Mouse (Mus musculus) 3T3-L1 (cell line): ENCODE results near the gene Gm6309.
"Not testable (repeated sequence)": the region's sequence is repeated elsewhere in the genome, so short reads cannot be mapped to it uniquely, and the experiment has no call there.

Experiments
- DNase-seq: peaks from one replicate; pipeline ENCODE4 v3.0.0-alpha.2; 2015; ENCODE audit warnings: low read depth, low spot score

Gm6309 gene

GRCm38 (mm10) chr5:146170621-146171020 lies at the start of gene Gm6309:
TSS of gene Gm6309 (minus strand) at chr5:146170721.
- not testable (repeated sequence) for DNase-seq

- no peak for DNase-seq
Observed at GRCm38 (mm10) chr5:146205537-146205936, 35.0 kb upstream of the Gm6309 start.

- DNase-seq, result peak; percentile 66
Observed at GRCm38 (mm10) chr5:146203921-146204320, 33.4 kb upstream of the Gm6309 start.

DNA sequence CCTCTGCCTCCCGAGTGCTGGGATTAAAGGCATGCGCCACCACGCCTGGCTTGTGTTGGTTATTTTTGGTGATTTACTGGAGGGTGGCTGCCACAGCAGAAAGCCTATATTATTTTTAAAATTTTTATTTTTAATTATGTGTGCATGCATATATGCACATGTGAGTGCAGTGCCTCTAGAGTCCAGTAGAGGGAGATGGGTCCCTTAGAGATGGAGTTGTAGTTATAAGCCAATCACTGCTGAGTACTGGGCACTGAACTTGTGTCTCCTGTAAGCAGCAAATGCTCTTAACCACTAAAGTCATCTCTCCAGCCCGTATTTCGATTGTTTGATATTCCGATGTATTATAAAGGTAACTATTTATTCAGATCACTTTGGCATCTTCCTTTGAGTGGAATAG lies 30.1 kb upstream of the Gm6309 start:
- peak; percentile 36 for DNase-seq

- DNase-seq, result no peak
Observed at GRCm38 (mm10) chr5:146199540-146199939, 29.0 kb upstream of the Gm6309 start.

- DNase-seq, result no peak
Observed at GRCm38 (mm10) chr5:146199073-146199472, 28.6 kb upstream of the Gm6309 start.

DNA sequence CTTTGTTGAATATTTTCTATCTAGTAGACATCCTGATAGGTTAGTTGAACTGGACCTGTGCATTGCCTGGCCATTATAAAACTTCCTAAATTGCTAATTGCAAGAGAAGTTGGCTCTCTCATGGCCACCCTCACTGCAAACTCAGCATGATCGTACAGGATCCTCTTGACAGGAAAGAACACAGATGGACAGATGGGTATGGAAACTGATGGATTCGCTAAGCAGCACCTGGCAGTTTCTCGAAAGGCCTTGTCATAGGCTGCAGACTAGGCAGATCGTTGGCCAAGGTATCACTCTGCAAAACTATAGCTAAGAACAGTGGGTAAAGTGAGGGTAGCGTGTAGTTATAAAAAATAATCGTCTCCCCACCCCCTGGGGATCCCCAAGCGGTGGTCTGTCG lies 22.8 kb upstream of the Gm6309 start:
- DNase-seq, result no peak

DNA sequence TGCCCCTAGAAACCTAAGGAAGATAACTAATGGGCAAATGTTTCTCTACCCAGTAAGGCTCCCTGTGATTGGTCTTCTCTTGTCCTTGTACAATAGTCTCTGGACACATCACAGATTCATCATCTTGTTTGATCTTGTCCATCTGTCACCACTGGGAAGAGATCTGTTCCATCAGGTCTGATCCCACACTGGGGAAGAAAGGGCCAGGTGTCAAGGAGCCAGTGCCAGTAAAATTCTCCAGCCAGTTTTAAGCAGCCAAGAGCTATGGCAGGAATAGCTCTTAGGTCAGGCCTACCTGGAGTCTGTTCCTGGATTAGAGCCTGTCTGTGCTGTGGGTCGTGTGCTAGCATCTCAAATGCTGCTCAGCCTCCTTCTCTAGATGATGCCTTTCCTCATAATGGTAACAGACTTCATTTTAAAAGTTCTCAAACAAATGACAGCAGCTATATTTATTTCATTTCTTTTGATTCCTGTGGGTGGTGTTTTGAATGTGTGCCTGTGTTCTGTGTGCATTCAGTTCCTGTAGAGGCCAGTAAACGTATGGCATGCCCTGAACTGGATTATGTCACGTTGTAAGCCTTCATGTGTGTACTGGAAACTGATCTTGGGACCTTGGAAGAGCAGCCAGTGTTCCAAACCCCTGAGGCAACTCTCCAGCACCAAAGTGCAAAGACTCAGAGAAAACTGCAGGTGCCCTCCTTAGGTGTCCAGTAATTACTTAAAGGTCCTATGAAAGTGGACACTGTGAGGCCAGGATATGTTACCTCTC lies 20.2 kb upstream of the Gm6309 start:
- no peak for DNase-seq

DNA sequence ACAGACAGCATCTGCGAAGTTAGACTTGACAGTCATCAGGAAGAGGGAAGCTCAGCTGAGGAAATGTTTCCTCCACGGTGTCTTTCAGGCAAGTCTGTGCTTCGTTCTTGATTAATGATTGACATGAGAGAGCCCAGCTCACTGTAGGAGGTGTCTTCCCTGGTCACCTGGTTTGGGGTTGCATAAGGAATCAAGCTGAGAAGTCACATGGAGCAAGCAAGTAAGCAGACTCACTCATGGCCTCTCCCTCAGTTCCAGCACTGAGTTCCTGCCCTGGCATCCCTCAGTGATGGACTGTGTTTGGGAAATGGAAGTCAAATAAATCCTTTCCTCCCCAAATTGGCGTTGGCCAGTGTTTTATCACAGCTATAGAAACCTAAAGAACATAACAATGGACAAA lies 19.6 kb upstream of the Gm6309 start:
- DNase-seq, result no peak

DNA sequence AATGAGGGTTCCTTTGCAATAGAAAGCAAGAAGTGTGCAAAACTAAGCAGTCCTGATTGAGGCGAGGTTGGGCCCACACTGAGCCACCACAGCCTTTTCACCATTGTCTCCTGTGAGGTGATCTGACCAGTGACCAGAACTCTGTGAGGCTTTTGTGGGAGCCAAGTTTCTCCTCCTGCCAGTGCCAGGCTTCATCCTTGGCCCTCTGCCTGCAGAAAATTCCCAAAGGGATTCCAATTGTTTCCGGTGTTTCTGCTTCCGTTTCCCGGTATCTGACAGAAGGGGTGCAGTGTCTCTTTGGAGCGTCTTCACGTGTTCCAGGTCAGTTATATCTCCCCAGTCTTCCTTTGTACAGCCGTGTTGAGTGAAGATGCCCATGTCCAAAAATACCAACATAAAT lies 18.2 kb upstream of the Gm6309 start:
- DNase-seq, result no peak

DNA sequence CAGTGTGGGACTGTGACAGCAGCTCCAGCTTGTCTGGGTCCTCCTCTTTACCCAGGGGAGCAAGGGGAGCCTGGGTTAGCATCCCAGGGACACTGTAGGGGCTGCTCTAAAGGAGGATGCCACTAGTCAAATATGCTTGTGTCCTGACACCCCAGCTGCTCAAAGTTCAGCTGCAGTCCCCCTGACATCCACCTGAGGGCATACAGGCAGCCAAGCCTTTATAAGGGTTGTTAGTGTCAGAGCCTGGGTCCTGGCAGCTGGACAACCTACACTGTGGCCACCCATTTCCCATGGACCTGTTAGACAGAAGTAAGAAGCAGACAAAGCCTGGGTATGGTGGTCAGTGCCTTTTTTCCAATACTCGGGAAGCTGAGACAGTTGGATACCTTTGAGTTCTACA lies 17.6 kb upstream of the Gm6309 start:
- no peak for DNase-seq

GRCm38 (mm10) chr5:146187441-146187840 lies 16.9 kb upstream of the Gm6309 start:
- DNase-seq, result not testable (repeated sequence)

DNA sequence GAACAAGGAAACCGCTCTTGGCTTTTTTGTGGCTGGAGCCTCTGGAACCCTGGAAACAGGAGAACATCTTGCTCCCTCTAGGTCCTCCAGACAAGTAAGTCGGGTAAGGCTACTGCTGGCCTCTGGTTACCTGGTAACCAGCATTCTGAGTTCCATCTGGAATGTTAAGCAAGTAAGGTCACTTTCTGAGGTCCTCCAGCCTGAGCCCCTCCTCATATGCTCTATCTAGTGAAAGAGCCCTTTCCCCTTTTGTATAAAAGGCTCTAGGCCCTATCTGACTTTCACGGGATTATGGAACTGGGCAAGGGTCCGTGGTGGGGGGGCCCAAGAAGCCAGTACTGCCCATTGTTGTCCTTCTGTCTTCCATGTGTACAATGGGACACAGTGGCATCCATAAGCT lies 14.7 kb upstream of the Gm6309 start, which contains the start of gene 1700001J03Rik:
Gene 1700001J03Rik, minus strand, starts transcription at position 101 of the 400 bp plus-strand sequence.
- DNase-seq, result not testable (repeated sequence)

- DNase-seq, result not testable (repeated sequence)
Observed at GRCm38 (mm10) chr5:146172744-146173143, 2.2 kb upstream of the Gm6309 start.

DNA sequence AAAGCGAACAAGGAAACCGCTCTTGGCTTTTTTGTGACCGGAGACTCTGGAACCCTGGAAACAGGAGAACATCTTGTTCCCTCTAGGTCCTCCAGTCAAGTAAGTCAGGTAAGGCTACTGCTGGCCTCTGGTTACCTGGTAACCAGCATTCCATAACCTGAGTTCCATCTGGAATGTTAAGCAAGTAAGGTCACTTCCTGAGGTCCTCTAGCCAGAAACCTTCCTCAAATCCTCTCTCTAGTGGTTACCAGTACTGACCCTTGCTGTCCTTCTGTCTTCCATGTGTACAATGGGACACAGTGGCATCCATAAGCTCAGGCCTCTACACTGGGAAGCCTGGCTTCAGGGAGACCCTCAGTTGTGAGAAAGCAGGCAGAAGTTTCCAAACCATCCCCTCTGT lies 10.1 kb downstream of the Gm6309 start, which contains the start of gene Gm5565:
Gene Gm5565, minus strand, starts transcription at position 101 of the 400 bp plus-strand sequence.
- DNase-seq, result not testable (repeated sequence)

GRCm38 (mm10) chr5:146158326-146158725 lies 12.2 kb downstream of the Gm6309 start:
- not testable (repeated sequence) for DNase-seq

GRCm38 (mm10) chr5:146150454-146150853 lies 20.1 kb downstream of the Gm6309 start:
- DNase-seq, result no peak

DNA sequence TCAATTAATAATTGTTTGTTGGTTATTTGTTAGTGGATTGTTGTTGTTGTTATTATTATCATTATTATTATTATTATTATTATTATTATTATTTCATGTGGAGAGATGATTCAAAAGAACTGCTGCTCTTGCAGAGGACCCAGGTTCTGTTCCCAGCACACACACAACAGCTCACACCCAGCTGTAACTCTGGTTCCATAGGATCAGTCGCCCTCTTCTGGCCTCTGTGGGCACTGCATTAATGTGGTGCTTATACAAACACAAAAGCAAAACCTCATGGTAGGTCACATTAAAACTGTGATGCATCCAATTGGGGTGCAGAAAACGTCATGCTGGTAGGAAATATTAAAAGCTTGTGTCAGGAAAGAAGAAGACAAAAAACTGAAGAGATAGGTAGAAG lies 22.6 kb downstream of the Gm6309 start:
- DNase-seq, result peak; percentile 46
